Mouse (Mus musculus) thymus, postnatal 14 days (tissue): ENCODE data around the gene Ulbp1.
"Not testable (repeated sequence)": the region's sequence is repeated elsewhere in the genome, so short reads cannot be mapped to it uniquely, and the experiment has no call there.

Experiments used
- DNase-seq: peaks from one replicate; pipeline ENCODE4 v3.0.0; 2021

Ulbp1 gene

GRCm38 (mm10) chr10:7473197-7473889, at the start of gene Ulbp1:
TSS of gene Ulbp1 (minus strand) at chr10:7473638.
- peak; percentile 89 for DNase-seq

- DNase-seq = not testable (repeated sequence)
Observed at GRCm38 (mm10) chr10:7498180-7498579, 24.7 kb upstream of the Ulbp1 start.

GRCm38 (mm10) chr10:7492384-7492783, 18.9 kb upstream of the Ulbp1 start:
- DNase-seq = not testable (repeated sequence)

GRCm38 (mm10) chr10:7483650-7484049, 10.2 kb upstream of the Ulbp1 start:
- no peak for DNase-seq

- DNase-seq = not testable (repeated sequence)
Observed at GRCm38 (mm10) chr10:7474225-7474624, 787 bp upstream of the Ulbp1 start.

GRCm38 (mm10) chr10:7471664-7472063, 1.8 kb downstream of the Ulbp1 start:
- no peak for DNase-seq

GRCm38 (mm10) chr10:7470457-7470856, 3.0 kb downstream of the Ulbp1 start:
- peak; percentile 10 for DNase-seq

- peak; percentile 72 for DNase-seq
Observed at GRCm38 (mm10) chr10:7469716-7470414, 3.6 kb downstream of the Ulbp1 start.

GRCm38 (mm10) chr10:7462006-7462405, 11.4 kb downstream of the Ulbp1 start:
- peak; percentile 10 for DNase-seq

GRCm38 (mm10) chr10:7438928-7439327, 34.5 kb downstream of the Ulbp1 start:
- no peak for DNase-seq

GRCm38 (mm10) chr10:7393143-7394035, 80.0 kb downstream of the Ulbp1 start:
- DNase-seq = peak; percentile 49

GRCm38 (mm10) chr10:7391935-7392930, 81.2 kb downstream of the Ulbp1 start:
- peak; percentile 53 for DNase-seq

GRCm38 (mm10) chr10:7391561-7391934, 81.9 kb downstream of the Ulbp1 start:
- no peak for DNase-seq

GRCm38 (mm10) chr10:7391108-7391507, 82.3 kb downstream of the Ulbp1 start:
- peak; percentile 77 for DNase-seq
